Mouse (Mus musculus): Measurements from ENCODE around the gene Lrch3. TPM values are rescaled to one million over a fixed set of nuclear protein-coding genes. Genes with fewer than 3 reads are reported as not detected.

Lrch3 gene
- 3.3 and 5.0 TPM in 2 replicates for polyA plus RNA-seq (2012; rRNA removed)

GRCm38 (mm10) chr16:32913937-32914881 is at the start of gene Lrch3:
Gene Lrch3, plus strand, starts transcription at chr16:32914100.

GRCm38 (mm10) chr16:32877343-32878156 is 36.4 kb upstream of the Lrch3 start, which contains the start of the genes Fyttd1 and Rubcn:
Gene Fyttd1, plus strand, starts transcription at chr16:32877500.
Gene Rubcn, minus strand, starts transcription at chr16:32877766.

GRCm38 (mm10) chr16:33056095-33056785 is 142.3 kb downstream of the Lrch3 start, which contains the start of the genes Iqcg and Rpl35a:
Gene Iqcg, minus strand, starts transcription at chr16:33056218.
Gene Rpl35a, plus strand, starts transcription at chr16:33056453.

GRCm38 (mm10) chr16:33062024-33062681 is 148.3 kb downstream of the Lrch3 start, which contains the start of gene Lmln:
Gene Lmln, plus strand, starts transcription at chr16:33062521.

Other genes starting within 250 kb of the Lrch3 start
- 10.9 and 11.9 TPM in 2 replicates for gene Muc4, start 178.2 kb upstream of the Lrch3 start, polyA plus RNA-seq (2012; rRNA removed)
- 0.01 and 0.10 TPM in 2 replicates for gene Muc20, start 116.7 kb upstream of the Lrch3 start, polyA plus RNA-seq (2012; rRNA removed)
- 0.26 TPM in 1 of 2 replicates, not detected in the other for gene Smbd1, start 103.6 kb upstream of the Lrch3 start, polyA plus RNA-seq (2012; rRNA removed)
- gene Fyttd1, start 36.6 kb upstream of the Lrch3 start, polyA plus RNA-seq (2012; rRNA removed), result 0.58 and 0.73 TPM in 2 replicates
- 10.9 and 16.2 TPM in 2 replicates for gene Rubcn, start 36.3 kb upstream of the Lrch3 start, polyA plus RNA-seq (2012; rRNA removed)
- 0.05 and 0.23 TPM in 2 replicates for gene Iqcg, start 142.1 kb downstream of the Lrch3 start, polyA plus RNA-seq (2012; rRNA removed)
- gene Rpl35a, start 142.4 kb downstream of the Lrch3 start, polyA plus RNA-seq (2012; rRNA removed), result 16.3 and 19.8 TPM in 2 replicates
- gene Lmln, start 148.4 kb downstream of the Lrch3 start, polyA plus RNA-seq (2012; rRNA removed), result 0.37 and 0.48 TPM in 2 replicates